Mouse (Mus musculus) right cerebral cortex, postnatal 36 days (tissue): ENCODE data around the gene Lekr1.
A peak's percentile ranks its signal among the peaks of the same experiment; 100 is the strongest.

Experiments
- DNase-seq, 2 experiments: peaks; one replicate each; pipeline ENCODE4 v3.0.0; 2022; ENCODE audit warnings: low spot score in 2 of 2, mixed read lengths in 1 of 2

Gene Lekr1

DNA sequence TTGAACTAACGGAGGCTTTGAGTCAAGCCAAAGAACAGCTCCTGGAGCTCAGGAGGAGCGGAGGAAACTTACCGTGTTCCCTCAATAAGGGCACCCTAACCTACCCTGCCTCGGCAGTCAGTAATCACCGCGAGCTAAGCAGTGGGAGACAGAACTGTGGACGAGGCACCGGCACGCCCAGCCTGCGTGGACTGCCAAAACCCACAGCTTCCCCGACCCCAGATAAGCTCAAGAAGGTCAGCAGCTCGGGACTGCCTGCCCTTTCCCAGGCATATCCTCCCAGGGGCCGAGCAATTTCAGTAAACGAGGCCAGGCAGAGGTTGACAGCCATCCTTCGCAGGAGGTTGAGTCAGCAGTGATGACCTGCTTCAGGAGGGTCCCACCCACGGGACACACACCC is 164.8 kb downstream of the Lekr1 start:
- no peak for DNase-seq

DNA sequence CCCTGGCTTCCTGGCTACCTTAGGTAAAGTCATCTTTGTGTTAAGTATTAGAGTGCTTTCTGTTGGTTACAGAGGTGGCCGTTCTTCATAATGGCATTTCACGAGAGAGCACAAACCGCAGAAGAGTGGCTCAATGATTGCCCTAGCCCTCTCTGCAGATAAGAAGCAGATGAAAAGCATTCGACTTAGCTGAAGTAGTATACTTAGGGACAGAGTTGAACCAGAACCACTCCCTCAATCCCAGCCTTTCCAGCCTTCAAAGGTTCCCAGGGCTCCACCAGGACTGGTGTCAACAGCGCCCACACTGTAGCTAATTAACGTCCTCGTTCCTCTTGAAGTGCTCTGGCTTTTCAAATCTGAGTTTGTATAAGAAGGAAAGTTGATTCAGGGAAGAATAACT is 166.4 kb downstream of the Lekr1 start:
- no peak for DNase-seq

DNA sequence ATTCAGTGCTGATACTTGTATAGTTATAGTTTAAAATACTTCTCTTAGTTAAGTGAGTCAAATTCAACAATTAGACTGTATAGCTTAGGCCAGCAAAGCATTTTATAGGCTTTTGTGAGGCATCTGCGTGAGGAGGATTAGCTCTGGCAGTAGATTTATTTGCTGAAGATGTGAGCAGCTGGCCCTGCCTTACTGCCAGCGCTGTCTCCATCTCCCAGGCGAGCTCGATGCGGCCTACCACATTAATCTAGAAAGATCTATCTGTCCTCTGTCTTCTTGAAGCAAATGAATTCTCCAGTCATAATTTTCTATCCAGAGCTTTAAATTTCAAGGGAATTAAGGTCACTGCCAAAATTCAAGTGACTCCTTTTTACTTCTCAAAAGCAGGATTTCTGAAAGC is 170.4 kb downstream of the Lekr1 start:
- DNase-seq, result no peak

DNA sequence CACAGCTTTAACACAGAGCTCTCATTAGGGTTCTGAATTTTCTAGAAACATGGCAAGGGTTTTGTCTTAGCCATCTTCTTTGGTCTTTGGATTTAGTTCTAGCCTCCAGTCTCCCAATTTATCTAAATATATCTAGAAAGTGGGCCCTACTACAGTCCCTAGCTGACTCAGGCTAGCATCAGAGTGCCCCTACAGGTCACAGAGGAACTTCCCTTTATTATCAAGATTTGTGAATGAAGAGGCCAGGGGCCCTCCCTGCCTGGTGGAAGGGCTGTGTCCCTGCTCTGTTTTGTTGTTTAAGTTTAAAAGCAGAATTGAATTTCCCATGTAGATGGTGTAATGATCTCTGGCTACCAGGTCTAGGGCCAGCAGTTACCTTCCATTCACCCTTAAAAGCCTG is 173.6 kb downstream of the Lekr1 start:
- DNase-seq, result no peak

DNA sequence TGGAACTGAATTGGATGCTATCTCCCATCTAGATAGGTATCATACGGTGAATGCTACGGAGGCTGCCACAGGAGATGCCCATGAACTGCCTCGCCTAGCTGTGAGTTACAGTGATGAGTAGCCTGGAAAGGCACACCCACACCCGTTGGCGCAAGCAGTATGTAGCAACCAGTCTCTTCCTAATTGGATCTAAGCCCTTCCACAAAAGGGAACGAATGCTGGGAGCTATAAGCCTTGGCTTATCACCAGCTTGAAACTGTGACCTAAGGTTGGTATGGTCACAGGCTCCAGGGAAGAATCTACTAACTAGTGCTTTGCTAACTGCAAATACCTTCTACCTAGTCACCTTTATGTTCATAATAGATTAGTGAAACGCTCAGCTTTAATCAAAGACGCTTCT is 175.1 kb downstream of the Lekr1 start:
- no peak for DNase-seq

DNA sequence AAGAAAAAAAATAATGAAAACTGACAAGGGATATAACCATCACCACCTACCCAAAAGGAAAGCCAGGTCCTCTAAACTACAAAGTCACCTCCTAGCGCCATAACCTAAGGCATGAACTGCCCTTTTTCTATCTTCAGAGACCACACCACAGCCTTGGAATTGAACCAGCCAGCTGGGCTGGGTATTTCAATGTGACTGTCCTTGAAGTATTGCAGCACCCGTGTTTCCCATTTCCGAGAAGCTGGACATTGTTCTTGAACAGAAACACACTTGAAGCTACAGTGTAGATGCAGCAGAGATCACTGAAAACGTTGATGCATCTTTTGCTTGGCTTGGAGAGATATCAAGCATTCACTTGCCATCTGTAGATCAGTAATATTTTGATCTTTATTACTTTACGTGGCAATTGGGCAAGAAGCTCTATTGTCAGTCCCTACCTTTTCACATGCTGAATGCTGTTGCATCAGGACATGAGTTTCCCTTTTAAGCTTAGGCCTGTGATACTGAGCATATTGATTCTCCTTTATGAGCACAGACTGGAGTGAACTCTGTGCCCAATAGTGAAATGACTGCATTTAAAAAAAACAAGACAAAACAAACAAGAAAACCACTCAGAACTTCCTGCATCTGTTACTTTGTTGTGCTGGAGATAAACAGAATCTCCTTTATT is 176.6 kb downstream of the Lekr1 start:
- no peak for DNase-seq

DNA sequence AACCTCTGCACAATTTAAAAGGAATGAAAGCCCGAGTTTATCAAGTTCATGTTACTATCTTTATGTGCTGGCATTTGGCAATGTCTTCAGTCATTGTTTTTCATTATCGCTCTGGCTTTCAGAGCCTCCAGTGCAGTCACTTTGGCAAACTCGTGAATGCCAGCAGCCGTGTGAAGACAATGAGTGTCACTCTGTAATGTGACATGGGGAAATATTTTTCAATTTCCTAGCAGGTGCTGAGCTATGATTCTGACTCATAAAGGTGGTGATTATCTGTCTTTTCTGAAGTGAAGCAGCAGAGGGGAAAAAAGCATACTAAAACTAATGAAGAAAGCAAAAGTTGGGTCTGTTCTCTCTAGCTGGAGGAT is 177.1 kb downstream of the Lekr1 start:
- no peak for DNase-seq

DNA sequence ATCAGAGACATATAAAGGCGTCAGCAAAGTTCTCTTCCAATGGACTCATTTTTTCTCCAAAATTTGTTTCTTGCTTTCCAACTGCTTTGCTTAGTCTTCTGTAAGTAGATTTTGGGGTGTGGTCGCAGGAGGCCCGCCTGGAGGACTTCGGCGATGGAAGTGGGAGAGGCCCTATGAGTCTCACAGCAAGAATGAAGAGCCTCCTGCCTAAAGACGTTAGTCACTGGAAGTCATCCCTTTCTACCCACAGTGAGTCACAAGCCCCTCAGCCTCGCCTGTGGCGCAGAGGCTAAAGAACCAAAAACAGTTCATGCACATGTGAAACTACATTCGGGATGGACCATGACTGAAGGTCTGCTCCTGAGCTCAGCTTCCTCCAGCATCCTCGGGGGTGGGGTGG is 178.3 kb downstream of the Lekr1 start:
- DNase-seq, result no peak

DNA sequence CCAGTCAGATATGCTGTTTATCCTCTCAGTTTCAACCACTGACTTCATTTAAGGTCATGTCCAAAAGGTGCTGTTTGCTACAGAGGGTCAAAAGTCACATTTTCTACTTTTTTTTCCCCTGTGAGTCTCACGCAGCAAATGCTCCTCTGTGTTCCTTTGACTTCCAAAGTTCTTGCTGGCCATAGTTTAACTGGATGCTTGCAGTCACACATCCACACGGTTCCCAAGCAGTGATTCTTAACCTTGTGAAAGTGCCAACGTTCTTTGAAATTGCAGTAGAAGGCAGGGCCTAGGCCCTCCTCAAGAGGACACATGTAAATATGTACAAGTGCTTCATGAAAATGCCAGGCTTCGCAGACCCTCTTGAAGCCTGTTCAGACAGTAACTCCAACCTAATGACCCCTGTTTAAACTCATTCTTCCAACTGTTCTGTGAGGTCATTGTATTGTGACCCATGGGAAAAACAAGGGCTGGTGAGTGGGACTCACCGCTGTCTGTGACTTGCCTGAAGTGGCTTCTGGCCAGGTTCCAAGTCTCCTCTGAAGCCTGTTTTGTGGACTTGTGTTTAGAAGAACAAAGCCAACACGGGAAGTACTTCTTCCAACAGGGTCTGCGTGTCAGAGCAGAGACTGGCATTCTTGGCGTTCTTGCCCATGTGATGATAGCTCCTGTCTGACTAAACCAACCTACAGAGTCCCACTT is 179.0 kb downstream of the Lekr1 start:
- no peak for DNase-seq

DNA sequence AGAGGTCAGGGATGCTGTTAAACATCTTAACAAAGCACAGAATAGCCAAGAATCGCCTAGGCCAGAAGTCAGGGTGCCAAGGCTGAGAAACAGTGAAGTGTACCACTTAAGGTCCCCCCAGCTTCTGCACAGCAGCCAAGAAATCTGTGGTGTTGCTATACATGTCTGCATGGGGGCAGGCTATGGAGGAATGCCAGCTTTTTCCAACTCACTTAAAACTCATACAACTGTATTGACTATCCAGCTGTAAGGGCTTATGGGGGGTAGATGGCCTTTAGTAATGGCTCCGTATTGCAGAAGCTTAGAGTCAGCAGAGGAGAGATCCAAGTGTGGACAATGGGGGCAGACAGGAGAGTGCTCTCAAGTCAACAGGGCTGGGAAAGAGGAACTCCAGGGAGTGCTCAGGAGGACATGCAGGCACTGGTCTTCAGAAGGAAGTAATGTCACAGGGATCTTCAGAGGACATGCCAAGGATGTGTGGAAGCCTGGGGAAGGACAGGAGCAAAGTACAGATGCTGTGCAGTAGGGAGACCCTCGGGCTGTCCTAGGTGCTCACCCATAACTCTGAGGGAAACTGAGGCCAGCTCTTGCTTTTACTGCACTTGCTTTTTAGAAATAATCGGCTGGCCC is 181.2 kb downstream of the Lekr1 start:
- DNase-seq, result no peak

DNA sequence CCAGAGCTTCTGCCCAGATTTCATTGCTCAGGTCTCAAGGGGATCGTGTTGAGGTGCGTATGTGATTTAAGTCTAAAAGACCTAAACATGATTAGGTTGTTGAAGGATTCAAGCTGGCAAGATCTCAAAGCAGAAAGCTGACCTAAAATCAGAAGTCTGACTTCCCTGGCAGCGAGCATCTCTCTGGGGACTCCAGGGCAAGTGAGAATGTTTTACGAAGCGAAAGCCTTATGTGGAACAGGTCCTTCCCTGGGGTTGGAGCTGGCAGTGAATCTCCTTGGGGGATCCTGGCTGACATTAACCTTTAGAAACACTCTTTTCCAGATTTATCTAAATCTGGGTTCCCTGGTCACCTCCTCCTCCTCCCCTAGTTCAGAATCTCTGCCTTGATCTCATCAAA is 187.7 kb downstream of the Lekr1 start:
- no peak for DNase-seq

DNA sequence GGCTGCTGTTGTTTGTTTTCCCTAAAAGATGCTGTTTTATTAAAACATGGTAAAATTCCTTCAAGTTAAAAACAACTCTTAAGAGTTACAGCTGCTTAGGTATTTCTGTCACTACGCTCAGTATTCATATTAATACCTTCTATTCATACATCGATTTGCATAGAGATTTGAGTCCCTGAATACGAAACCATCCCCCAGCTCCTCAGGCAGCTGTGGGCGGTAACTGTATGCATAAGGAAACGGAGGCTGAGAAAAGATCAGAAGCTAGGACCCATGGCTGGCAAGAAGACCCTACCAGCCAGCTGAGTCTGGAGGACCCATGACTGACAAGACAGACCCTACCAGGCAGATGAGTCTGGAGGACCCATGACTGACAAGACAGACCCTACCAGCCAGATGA is 189.5 kb downstream of the Lekr1 start:
- no peak for DNase-seq

DNA sequence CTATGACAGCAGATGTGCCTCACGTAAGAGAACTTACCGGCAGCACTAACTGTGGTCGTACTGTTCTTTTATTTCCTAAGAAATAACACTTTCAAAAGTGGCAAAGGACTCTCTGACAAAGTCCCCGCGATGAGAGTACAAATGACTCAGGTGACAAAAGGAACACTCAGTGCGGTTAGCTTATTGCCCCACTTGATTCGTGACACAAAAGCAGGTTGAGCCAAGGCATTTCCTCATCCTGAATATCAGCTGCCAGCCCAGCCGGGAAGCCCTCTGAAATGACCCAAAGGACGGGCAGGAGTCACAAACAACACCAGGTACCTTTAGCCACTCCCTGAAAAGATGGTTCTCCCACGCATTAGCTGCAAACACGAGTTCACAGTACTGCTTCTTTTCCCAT is 192.1 kb downstream of the Lekr1 start:
- DNase-seq, result no peak

DNA sequence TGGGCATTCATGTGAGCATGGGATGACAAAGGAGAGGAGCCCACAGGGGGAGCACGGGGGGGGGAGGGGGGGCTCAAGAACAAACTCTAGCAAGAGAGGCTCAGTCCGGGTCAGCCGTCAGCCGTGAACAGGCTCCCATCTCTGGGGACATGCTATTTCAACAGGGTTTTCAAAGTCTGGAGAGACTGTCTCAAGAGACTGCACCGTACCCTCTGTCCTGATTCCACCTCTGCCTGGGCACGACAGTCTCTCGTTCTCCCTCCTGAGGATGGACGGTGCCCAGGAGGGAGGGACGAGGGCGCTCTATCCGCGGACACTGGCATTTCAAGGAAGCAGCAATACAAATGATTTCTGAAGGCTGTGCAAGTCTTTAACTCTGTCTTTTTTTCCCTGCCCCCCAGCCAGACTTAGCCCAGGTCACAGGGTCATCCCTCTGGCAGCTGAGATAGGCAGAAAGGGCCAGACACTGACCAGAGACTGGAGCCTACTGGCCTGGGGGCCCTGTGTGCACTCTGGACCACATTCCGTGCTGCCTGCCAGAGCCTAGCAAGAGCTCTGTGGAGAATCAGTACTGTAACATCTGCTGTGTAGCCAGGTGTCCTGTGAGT is 192.8 kb downstream of the Lekr1 start:
- no peak for DNase-seq

DNA sequence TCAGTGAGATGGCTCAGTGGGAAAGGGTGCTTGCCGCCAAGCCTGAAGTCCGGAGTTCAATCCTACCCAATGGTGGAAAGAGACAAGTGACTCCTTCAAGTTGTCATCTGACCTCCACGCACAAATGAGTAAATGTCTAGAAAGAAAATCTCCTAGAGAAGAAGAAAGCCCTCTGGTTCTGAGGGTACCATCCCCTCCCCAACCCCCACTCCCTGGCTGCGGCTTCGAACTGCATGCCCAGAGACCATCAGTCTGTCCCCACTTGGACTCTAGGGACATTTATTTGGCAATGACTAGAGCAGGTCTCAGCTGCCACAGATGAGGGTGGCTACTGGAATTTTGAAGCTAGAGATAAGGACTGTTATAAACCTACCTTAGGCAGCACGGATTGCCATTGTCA is 193.7 kb downstream of the Lekr1 start:
- DNase-seq, result no peak

DNA sequence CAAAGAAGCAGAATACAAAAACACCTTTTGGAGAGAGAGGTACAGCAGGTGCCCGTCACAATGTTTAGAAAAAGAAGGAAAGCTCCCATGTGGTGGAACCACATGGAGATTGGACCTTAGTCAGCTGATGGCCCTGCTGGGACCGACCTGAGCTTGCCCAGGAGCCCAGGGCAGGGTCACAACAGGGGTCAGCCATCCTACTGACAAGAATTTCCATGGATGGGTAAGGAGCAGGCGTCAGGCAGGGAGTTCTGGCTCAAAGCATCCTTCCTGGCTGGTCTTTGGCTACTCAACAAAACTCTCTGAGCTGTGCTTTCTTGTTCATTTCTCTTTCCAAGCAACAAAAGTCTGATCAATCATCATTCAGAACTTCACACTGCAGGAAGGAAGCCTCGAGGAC is 194.9 kb downstream of the Lekr1 start:
- DNase-seq, result no peak

DNA sequence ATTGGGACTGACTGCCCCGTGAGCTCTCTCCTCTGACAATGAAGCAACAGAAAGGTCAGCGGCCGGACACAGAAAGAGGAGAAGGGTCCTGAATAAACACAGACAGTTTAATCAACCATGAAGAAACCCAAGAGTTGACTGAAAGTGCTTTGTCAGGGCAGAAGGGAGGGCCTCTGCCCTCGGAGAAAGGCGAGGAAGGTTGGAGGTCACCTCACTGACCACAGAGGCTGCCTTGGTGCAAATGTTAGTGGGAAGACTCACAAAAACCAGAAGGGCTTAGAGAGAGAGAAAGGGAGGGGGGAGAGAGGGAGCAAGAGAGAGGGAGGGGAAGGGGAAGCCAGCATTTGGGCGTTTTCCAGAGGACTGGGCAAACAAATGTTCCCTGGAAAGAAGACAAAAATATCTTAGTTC is 195.4 kb downstream of the Lekr1 start:
- no peak for DNase-seq

DNA sequence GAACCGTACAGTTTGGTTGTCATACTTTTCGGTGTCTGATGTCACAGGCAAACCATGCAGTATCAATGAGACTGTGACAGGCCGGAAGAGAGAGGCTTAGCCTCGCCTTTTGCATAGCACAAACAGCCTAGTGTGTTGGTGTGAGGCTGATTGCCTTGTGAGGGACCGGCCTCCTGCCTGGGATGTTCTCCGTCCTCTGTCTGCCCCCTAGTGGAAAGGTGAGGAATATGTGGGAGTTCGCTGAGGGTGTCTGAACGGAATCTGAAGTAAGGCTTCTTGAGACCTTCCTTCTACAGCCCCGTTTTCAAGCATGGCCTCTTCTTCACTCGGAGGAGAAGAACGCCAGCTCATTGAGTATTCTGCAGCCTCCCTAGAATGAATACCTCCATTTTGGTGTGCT is 197.3 kb downstream of the Lekr1 start:
- peak; percentile 70 to 77 for DNase-seq

DNA sequence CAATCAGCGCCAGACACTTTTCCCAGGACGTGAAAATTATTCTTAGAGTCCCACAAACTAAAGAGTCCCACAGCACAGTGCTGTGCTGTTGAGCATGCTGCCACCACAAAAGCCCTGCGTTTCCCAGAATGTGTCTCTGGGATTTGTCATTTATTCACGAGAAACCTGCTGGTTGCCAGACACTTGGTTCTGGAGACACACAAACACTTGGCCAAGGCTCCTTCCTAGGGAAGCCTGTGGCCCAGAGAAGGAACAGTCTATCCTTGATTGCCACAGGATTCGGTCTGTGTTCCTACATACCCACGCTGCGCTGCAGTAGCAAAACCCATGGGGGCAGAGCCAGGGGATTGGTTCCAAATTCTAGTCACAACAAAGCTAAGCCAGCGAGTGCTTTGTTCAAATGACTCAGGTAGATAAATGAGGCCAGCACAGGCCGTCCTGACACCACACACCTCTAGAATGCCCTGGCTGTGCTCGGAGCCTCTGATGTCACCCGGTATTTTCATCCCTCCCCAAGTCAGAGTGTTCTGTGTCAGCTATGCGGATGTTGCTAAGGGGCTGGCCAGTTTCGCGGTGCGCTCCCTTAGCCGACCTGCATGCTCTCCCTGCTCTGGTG is 197.8 kb downstream of the Lekr1 start:
- peak; percentile 11 to 17 for DNase-seq

DNA sequence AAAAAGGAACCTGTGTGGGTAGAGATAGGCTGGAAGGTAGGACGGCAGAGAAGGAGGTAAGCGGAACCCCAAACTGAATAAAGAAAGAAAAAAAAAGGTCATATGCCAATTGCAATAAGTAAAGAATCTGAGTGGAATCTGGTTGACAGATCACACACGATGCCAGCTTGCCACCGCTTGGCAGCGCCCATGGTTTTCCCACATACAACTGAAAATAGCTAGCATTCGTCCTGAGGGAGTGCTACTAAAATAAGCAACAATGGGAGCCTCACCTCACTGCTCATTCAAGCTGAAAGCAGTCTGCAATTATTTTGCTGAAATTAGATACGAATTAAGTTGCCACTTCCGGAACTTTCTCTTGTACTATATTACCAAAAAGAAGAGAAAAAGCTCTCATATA is 202.9 kb downstream of the Lekr1 start:
- peak; percentile 30 to 52 for DNase-seq

DNA sequence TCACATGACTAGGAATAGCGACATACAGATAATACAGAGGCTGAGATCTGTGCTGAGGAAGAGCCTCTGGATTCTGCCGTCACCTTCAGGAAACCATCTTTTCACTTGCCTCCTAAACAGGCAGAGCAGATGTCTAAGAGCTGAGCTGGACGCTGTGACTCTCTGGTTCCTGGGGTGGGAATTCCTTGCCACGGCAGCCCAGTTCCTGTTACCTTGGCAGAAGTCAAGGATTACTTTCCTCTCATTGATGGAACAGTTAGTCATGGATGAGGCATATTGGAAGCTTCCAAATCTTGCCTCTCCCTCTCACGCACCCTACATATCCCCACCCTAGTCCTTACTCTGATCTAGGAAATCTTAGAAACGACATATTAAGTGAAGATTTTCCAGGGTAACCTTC is 203.7 kb downstream of the Lekr1 start:
- DNase-seq, result no peak

DNA sequence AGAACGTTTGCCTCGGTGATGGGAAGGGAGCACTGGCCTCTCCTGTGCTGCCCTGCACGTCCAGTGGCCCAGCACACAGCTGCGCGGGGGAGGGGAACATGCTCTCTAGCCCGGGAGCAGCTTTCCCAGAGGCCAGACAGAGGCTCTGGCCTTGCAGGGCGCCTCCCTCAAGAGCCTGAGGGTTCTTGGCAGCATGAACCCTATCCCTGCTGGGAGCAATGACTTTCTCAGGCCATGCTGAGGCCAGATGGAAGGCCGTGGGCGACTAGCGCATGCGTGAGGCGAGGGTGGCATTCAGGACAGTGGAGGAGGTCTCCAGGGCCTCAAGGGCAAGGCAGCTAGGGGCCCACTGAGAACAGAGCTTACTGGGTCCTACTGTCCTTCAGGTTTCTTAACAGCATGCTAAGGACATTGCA is 205.2 kb downstream of the Lekr1 start:
- peak in 1 of 2 experiments; percentile 15 for DNase-seq
